Mouse (Mus musculus) kidney, postnatal 0 days (tissue): Measurements from ENCODE around the gene Dnajc11. TPM values are rescaled to one million over a fixed set of nuclear protein-coding genes. Genes with fewer than 3 reads are reported as not detected.
A peak's percentile ranks its signal among the peaks of the same experiment; 100 is the strongest.

Experiments used
- ATAC-seq: fragments of 200-750 bp; cut with Nextera tagmentation; replicated peaks from 2 replicates; pipeline ENCODE4 v1.8.0; 2017; ENCODE audit warnings: low read depth, moderate number of reproducible peaks, moderate TSS enrichment, moderate library complexity; ENCODE audit not compliant: low FRiP score
- DNase-seq: peaks from one replicate; pipeline ENCODE4 v3.0.0-alpha.2; 2016; ENCODE audit warnings: low spot score
- H3K27ac ChIP-seq: fragments of 300-500 bp; sonication (generic); 2 replicates; pipeline ENCODE4 v1.5.1; 2014; ENCODE audit warnings: mild to moderate bottlenecking
- H3K27me3 ChIP-seq: fragments of 300-500 bp; sonication (generic); 2 replicates; pipeline ENCODE4 v1.6.1; 2014; ENCODE audit warnings: low read length, mixed read lengths; ENCODE audit not compliant: insufficient read depth
- H3K36me3 ChIP-seq: fragments of 300-500 bp; sonication (generic); 2 replicates; pipeline ENCODE4 v1.6.1; 2014; ENCODE audit warnings: low read length, mixed read lengths; ENCODE audit not compliant: insufficient read depth
- H3K4me1 ChIP-seq: fragments of 300-500 bp; sonication (generic); replicated peaks from 2 replicates; pipeline ENCODE4 v1.6.1; 2014; ENCODE audit warnings: antibody characterized with exemption, low read length, mixed read lengths; ENCODE audit not compliant: insufficient read depth
- H3K4me2 ChIP-seq: fragments of 300-500 bp; sonication (generic); 2 replicates; pipeline ENCODE4 v1.6.1; 2014; ENCODE audit warnings: mild to moderate bottlenecking, low read length, moderate library complexity, mixed read lengths
- H3K4me3 ChIP-seq: fragments of 300-500 bp; sonication (generic); replicated peaks from 2 replicates; pipeline ENCODE4 v1.5.1; 2014; ENCODE audit warnings: low read depth, low read length
- H3K9ac ChIP-seq: fragments of 300-500 bp; sonication (generic); 2 replicates; pipeline ENCODE4 v1.6.1; 2014; ENCODE audit warnings: low read depth, low read length
- H3K9me3 ChIP-seq: fragments of 300-500 bp; sonication (generic); replicated peaks from 2 replicates; pipeline ENCODE4 v1.6.1; 2016; ENCODE audit warnings: low read length, inconsistent platforms, mixed read lengths
- CTCF ChIP-seq: IDR thresholded peaks from 2 replicates; pipeline ENCODE4 v1.5.1; 2016; ENCODE audit warnings: antibody characterized with exemption, low read depth, mild to moderate bottlenecking, moderate library complexity
- WGBS: fragments of 180-500 bp; shearing (Covaris S2); extraction: QIAGEN DNeasy Blood & Tissue Kit; methylation state at CpG from one replicate; pipeline ENCODE4 v1.1.7; 2014; 5-methylcytosine and 5-hydroxymethylcytosine counted together
- polyA plus RNA-seq: library from polyadenylated mRNA; unstranded; fragments of >200 nt; fragmentation: Nextera tagmentation; extraction: Ambion mirVana; gene quantifications from 2 replicates; pipeline ENCODE4 v1.2.1, GENCODE M21; 2015

The Dnajc11 gene
- polyA plus RNA-seq, 1 experiment from 2014 or later: 48.4 TPM

- under 1% methylated on average over 47 of the region's 54 CpGs for WGBS
- Histone ChIP-seq H3K36me3 (peaks cover 22% of the 10 kb centered on the region), H3K4me2 (peak within 1 kb of the TSS; percentile 81), H3K9ac (peak within 1 kb of the TSS; percentile 93), H3K4me1 (peaks cover 12% of the 10 kb centered on the region; the same call in 1 of the 2 replicates), H3K4me3 (peak within 1 kb of the TSS; percentile 71), H3K27ac (peak within 1 kb of the TSS; percentile 63), H3K27me3 (no peaks in the 10 kb centered on the region), H3K9me3 (no peaks in the 10 kb centered on the region)
- no peak for TF ChIP-seq CTCF
- DNase-seq: peak; percentile 85
- peak; percentile 63 for ATAC-seq
Measured at GRCm38 (mm10) chr4:151988342-151989109, 55.0 kb downstream of the Dnajc11 start, which contains the start of gene Thap3. Thap3 (minus strand) TSS chr4:151988997.

GRCm38 (mm10) chr4:151989110-151989488, 55.6 kb downstream of the Dnajc11 start:
- Histone ChIP-seq H3K27ac (peak overlapping the region; percentile 63), H3K36me3 (peaks cover 22% of the 10 kb centered on the region), H3K4me3 (peak overlapping the region; percentile 71), H3K9me3 (no peaks in the 10 kb centered on the region), H3K9ac (peak overlapping the region; percentile 93; the same call in 1 of the 2 replicates), H3K27me3 (no peaks in the 10 kb centered on the region), H3K4me2 (peak overlapping the region; percentile 81), H3K4me1 (peaks cover 17% of the 10 kb centered on the region; the same call in 1 of the 2 replicates)
- no peak for TF ChIP-seq CTCF
- WGBS: 30% methylated on average over 6 of the region's 6 CpGs
- DNase-seq: no peak
- ATAC-seq: no peak

DNA sequence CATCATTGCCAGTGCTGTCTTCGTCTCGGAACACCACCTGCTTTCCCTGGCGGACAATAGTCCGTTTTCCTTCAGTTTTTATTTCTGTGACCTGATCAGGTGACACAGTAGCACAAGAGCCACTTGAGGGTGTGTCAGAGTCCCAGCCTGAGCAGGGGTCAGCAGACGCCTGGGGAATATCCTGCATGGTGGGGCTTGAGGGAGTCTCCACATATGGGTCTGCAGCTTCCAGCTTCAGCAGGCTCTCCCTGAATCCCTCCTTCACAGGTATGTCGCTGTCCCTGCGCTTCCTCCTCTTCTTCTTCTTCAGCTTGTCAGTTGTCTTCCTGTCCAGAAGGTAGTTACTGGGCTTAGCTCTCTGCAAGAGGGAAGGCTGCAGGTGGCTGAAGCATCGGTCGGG, 58.6 kb downstream of the Dnajc11 start:
- no peak overlapping the region for H3K4me2 ChIP-seq
- ATAC-seq (no peak), DNase-seq (no peak)
- WGBS: 90% methylated on average over 9 of the region's 9 CpGs
- H3K36me3 ChIP-seq: peaks cover 22% of the 10 kb centered on the region
- H3K9ac ChIP-seq: no peak overlapping the region
- no peak overlapping the region for H3K27ac ChIP-seq
- no peaks in the 10 kb centered on the region for H3K9me3 ChIP-seq
- peaks cover 17% of the 10 kb centered on the region; the same call in 1 of the 2 replicates for H3K4me1 ChIP-seq
- no peak overlapping the region for H3K4me3 ChIP-seq
- no peaks in the 10 kb centered on the region for H3K27me3 ChIP-seq
- TF ChIP-seq CTCF: no peak

- no peaks in the 10 kb centered on the region for H3K9me3 ChIP-seq
- 76% methylated on average over 6 of the region's 6 CpGs for WGBS
- DNase-seq (no peak), ATAC-seq (no peak)
- H3K4me1 ChIP-seq: peaks cover 20% of the 10 kb centered on the region; the same call in 1 of the 2 replicates
- H3K27me3 ChIP-seq: no peaks in the 10 kb centered on the region
- H3K4me3 ChIP-seq: no peak overlapping the region
- H3K4me2 ChIP-seq: no peak overlapping the region
- H3K36me3 ChIP-seq: peaks cover 22% of the 10 kb centered on the region
- H3K27ac ChIP-seq: no peak overlapping the region
- no peak for TF ChIP-seq CTCF
- H3K9ac ChIP-seq: no peak overlapping the region
Measured at GRCm38 (mm10) chr4:151993035-151993434, 59.5 kb downstream of the Dnajc11 start.

DNA sequence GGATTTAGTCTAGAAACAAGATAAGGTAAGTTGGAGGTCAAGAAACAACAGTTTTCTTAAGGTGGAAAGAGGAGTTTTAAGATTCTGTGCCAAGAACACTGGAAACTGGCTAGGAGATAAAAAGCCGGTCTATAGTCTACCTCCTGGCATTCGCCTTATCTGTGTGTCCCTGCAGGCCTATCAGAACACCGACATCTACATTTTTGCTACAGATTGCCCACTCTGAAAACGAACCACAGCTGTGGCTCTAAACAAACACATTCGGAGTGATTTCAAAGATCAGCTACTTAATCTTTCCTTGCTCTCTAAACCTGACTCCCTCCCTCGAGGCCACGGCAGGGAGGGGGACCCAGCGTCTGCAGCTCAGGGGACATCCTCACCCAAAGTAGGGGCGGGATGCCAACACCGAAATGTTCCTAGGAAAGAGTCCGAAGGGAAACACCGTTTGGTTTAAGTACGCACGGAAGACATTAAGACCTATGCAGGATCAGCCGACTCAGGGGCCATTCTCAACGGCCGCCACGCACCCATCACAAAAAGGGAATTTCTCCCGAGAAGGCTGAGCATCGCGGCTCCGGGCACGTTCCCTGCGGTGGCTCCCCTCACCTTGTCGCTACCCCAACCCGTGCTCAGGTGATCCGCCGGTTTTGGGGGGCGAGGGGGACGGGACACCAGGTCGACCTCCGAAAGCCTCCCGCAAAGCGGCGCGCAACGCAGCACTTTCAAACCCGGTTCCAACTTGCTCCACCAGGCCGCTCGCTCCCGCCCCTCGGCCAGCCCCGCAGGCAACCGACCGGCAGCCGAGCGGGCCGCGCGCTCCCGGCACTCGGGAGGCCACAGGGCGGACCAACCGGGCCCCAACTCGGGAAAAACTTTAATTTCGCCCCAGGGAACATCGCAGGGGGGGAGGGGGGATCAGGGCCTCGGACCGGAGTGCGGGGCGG, 61.0 kb downstream of the Dnajc11 start:
- Histone ChIP-seq H3K27ac (peak overlapping the region; percentile 89), H3K9me3 (no peaks in the 10 kb centered on the region), H3K4me1 (peaks cover 18% of the 10 kb centered on the region; the same call in 1 of the 2 replicates), H3K27me3 (no peaks in the 10 kb centered on the region), H3K9ac (peak overlapping the region; percentile 94), H3K4me2 (peak overlapping the region; percentile 88), H3K36me3 (peaks cover 22% of the 10 kb centered on the region), H3K4me3 (peak overlapping the region; percentile 99)
- peak; percentile 34 for DNase-seq
- ATAC-seq: 0 out of 2 replicates have a peak, but pooled peaks have one; percentile 3
- no peak for TF ChIP-seq CTCF
- 2% methylated on average over 54 of the region's 61 CpGs for WGBS
